Mouse (Mus musculus) small intestine, adult 2 months (tissue): ENCODE measurements at regions not wholly inside any gene's neighbourhood (a gene's known extent, or its start where the extent isn't known, plus 50 kb on each side); places are given as distances from the start of the nearest gene placed in this dataset.

Experiments used
- H3K27ac ChIP-seq: fragments of 200-500 bp; 2 replicates; pipeline ENCODE4 v1.5.1; 2012; ENCODE audit warnings: low read depth, low read length, control low read depth, inconsistent platforms; ENCODE audit not compliant: insufficient read depth
- H3K27me3 ChIP-seq: fragments of 200-500 bp; 2 replicates; pipeline ENCODE4 v1.6.1; 2012; ENCODE audit warnings: mild to moderate bottlenecking, moderate library complexity, low read length, inconsistent platforms; ENCODE audit not compliant: control insufficient read depth, insufficient read depth
- H3K36me3 ChIP-seq: fragments of 200-500 bp; 2 replicates; pipeline ENCODE4 v1.6.1; 2012; ENCODE audit warnings: mild to moderate bottlenecking, low read length, control low read depth, inconsistent platforms; ENCODE audit not compliant: control insufficient read depth, insufficient read depth
- H3K4me1 ChIP-seq: fragments of 200-500 bp; 2 replicates; pipeline ENCODE4 v1.6.1; 2012; ENCODE audit warnings: low read length, inconsistent platforms, mixed read lengths; ENCODE audit not compliant: control insufficient read depth, insufficient read depth, insufficient read length
- H3K4me3 ChIP-seq: fragments of 200-500 bp; 2 replicates; pipeline ENCODE4 v1.5.1; 2012; ENCODE audit warnings: low read depth, mild to moderate bottlenecking, control low read depth, inconsistent platforms, low read length, moderate library complexity
- CTCF ChIP-seq: fragments of 200-500 bp; IDR thresholded peaks from 2 replicates; pipeline ENCODE4 v1.5.1; 2012; ENCODE audit warnings: low read depth, mild to moderate bottlenecking, control low read depth, inconsistent platforms, low read length, moderate library complexity, mixed read lengths; ENCODE audit not compliant: insufficient replicate concordance, insufficient read length; ENCODE audit errors: extremely low read depth
- POLR2A ChIP-seq: fragments of 200-500 bp; IDR thresholded peaks from 2 replicates; pipeline ENCODE4 v1.6.1; 2012; ENCODE audit warnings: low read depth, mild to moderate bottlenecking, control low read depth, inconsistent platforms, low read length, moderate library complexity
- WGBS: fragments of 180-500 bp; shearing (Covaris S2); methylation state at CpG from one replicate; pipeline ENCODE4 v1.1.7; 2018; 5-methylcytosine and 5-hydroxymethylcytosine counted together

- Histone ChIP-seq H3K27ac (no peak overlapping the region), H3K4me1 (no peaks in the 10 kb centered on the region), H3K27me3 (no peaks in the 10 kb centered on the region), H3K36me3 (no peaks in the 10 kb centered on the region), H3K4me3 (no peak overlapping the region)
- TF ChIP-seq POLR2A (no peak), CTCF (no peak)
- 83% methylated on average over 5 of the region's 6 CpGs for WGBS
Measured at GRCm38 (mm10) chr13:110484358-110484940, 89.6 kb downstream of the Plk2 start.

GRCm38 (mm10) chr13:110485515-110485914, 90.7 kb downstream of the Plk2 start:
- Histone ChIP-seq H3K36me3 (no peaks in the 10 kb centered on the region), H3K27me3 (no peaks in the 10 kb centered on the region), H3K4me3 (no peak overlapping the region), H3K4me1 (no peaks in the 10 kb centered on the region), H3K27ac (no peak overlapping the region)
- 94% methylated on average over 1 of the region's 1 CpGs for WGBS
- TF ChIP-seq CTCF (no peak), POLR2A (no peak)

- WGBS, result 84% methylated on average over 2 of the region's 2 CpGs
- H3K27ac ChIP-seq, result no peak overlapping the region
- H3K4me3 ChIP-seq, result no peak overlapping the region
- no peaks in the 10 kb centered on the region for H3K4me1 ChIP-seq
- H3K36me3 ChIP-seq, result no peaks in the 10 kb centered on the region
- H3K27me3 ChIP-seq, result no peaks in the 10 kb centered on the region
- TF ChIP-seq CTCF (no peak), POLR2A (no peak)
Measured at GRCm38 (mm10) chr13:110490166-110490565, 95.3 kb downstream of the Plk2 start.

- Histone ChIP-seq H3K36me3 (no peaks in the 10 kb centered on the region), H3K27me3 (no peaks in the 10 kb centered on the region), H3K4me1 (no peaks in the 10 kb centered on the region), H3K27ac (no peak overlapping the region), H3K4me3 (no peak overlapping the region)
- no peak for TF ChIP-seq CTCF
- no peak for TF ChIP-seq POLR2A
- WGBS, result 65% methylated on average over 9 of the region's 9 CpGs
Measured at GRCm38 (mm10) chr13:110492296-110493001, 97.6 kb downstream of the Plk2 start.

- 87% methylated on average over 7 of the region's 7 CpGs for WGBS
- Histone ChIP-seq H3K36me3 (no peaks in the 10 kb centered on the region), H3K27me3 (no peaks in the 10 kb centered on the region), H3K27ac (no peak overlapping the region), H3K4me1 (no peaks in the 10 kb centered on the region), H3K4me3 (no peak overlapping the region)
- TF ChIP-seq CTCF, result no peak
Measured at GRCm38 (mm10) chr13:110493002-110493552, 98.2 kb downstream of the Plk2 start.

- 86% methylated on average over 3 of the region's 3 CpGs for WGBS
- TF ChIP-seq CTCF (no peak), POLR2A (no peak)
- Histone ChIP-seq H3K27ac (no peak overlapping the region), H3K4me3 (no peak overlapping the region), H3K4me1 (no peaks in the 10 kb centered on the region), H3K27me3 (no peaks in the 10 kb centered on the region), H3K36me3 (no peaks in the 10 kb centered on the region)
Measured at GRCm38 (mm10) chr13:110497461-110497860, 102.6 kb downstream of the Plk2 start.

- 56% methylated on average over 1 of the region's 1 CpGs for WGBS
- TF ChIP-seq POLR2A (no peak), CTCF (no peak)
- H3K27ac ChIP-seq, result no peak overlapping the region
- no peak overlapping the region for H3K4me3 ChIP-seq
- H3K27me3 ChIP-seq, result no peaks in the 10 kb centered on the region
- H3K4me1 ChIP-seq, result no peaks in the 10 kb centered on the region
- no peaks in the 10 kb centered on the region for H3K36me3 ChIP-seq
Measured at GRCm38 (mm10) chr13:110507814-110508362, 113.0 kb downstream of the Plk2 start.
